Mouse (Mus musculus) adrenal gland, postnatal 10 days (tissue): ENCODE results near the gene Pde1a. TPM values are rescaled to one million over a fixed set of nuclear protein-coding genes. Genes with fewer than 3 reads are reported as not detected.

Source experiments
- DNase-seq: peaks from one replicate; pipeline ENCODE4 v3.0.0; 2021; ENCODE audit warnings: mixed read lengths
- total RNA-seq, 2 experiments: library from RNA; stranded (reverse); gene quantifications; 2 replicates each; pipeline ENCODE4 v1.2.3; 2021

Gene Pde1a
- total RNA-seq, 2 experiments from 2014 or later = 17.4 to 20.3 TPM

DNA sequence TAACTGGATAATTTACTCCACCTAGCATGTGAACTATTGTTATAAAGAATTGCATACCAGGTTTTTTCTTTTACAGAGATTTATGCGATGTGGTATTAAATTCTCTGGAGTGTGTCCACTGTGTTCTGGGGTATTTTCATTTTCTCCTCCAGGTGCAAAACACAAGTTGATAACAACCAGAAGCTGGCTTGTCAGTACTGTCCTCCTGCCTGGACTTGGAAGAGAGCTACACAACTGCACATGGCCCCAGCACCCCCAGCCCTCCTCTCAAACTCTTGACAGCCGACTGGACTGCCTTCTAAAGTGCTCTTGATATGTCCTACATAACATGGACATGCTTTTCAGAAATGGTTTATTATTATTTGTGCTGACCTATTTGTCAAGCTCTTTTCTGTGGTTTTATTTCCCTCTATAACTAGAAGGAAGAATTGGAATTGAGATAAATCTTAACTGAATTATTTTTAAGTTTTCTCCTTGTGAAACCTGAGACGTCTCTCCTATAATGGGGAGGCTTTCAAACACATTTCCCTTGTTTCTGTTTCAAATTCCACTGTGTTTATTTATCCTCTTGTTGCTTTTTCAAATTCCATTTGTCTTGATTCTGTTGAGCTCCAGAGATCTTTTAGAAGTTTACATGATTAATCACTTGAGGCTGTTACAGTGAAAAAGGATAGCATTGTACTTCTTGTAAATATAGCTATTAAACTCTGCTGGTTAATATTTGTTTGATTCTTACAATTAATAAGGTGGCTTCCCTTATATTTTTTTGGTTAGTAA, 313.4 kb downstream of the Pde1a start:
- DNase-seq = no peak

GRCm38 (mm10) chr2:79798627-79799026, 330.6 kb downstream of the Pde1a start:
- DNase-seq = no peak

- no peak for DNase-seq
These were observed 331.8 kb downstream of the Pde1a start for GRCm38 (mm10) chr2:79797444-79797843.

GRCm38 (mm10) chr2:79793186-79793585, 336.1 kb downstream of the Pde1a start:
- DNase-seq = no peak

GRCm38 (mm10) chr2:79786467-79786866, 342.8 kb downstream of the Pde1a start:
- no peak for DNase-seq

DNA sequence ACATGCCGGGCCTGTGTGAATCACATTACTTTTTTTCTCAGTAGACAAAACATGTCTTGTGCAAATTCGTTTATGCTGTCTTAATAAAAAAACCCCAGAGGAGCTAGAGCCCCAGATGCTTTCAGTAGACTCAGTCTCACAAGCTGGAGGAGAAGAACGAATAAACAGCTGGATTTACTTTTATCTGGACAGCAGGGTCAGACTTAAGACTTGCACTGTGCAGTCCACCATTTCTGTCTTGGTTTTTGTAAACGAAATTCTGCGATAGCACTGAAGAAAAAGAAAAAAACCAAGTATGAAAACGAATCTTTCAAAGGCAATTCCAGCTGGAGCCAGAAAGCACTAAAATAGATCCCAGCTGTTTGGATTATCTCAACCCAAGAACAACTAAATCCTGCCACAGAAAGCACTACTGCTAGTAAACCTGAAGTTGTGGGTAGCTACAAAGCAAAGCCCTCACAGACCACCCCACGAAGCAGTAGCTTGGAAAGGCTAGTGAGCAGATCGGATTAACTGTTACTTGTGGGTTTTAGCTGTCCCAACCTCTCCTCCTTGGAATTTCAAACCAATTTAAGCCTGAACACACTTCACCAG, 343.6 kb downstream of the Pde1a start:
- no peak for DNase-seq

Other genes starting within 250 kb of the Pde1a start
- gene Prdx6b, start 163.0 kb upstream of the Pde1a start, total RNA-seq = not detected
- 10 to 100 TPM; 46.3 to 51.6 TPM for gene Dnajc10, start 186.0 kb upstream of the Pde1a start, total RNA-seq